Mouse (Mus musculus) hindbrain, embryonic 11.5 days (tissue): Measurements from ENCODE around the gene Dnajc6. TPM values are rescaled to one million over a fixed set of nuclear protein-coding genes. Genes with fewer than 3 reads are reported as not detected.

Experiments used
- ATAC-seq: fragments of 200-750 bp; cut with Nextera tagmentation; 2 replicates; pipeline ENCODE4 v1.8.0; 2017; ENCODE audit warnings: mild to moderate bottlenecking, moderate TSS enrichment, moderate library complexity; ENCODE audit not compliant: low FRiP score
- DNase-seq: peaks from one replicate; pipeline ENCODE4 v3.0.0-alpha.2; 2015; ENCODE audit warnings: low spot score
- H3K27ac ChIP-seq: fragments of 300-500 bp; sonication (generic); 2 replicates; pipeline ENCODE4 v1.5.1; 2014; ENCODE audit warnings: mild to moderate bottlenecking, low read depth, low read length
- H3K27me3 ChIP-seq: fragments of 300-500 bp; sonication (generic); 2 replicates; pipeline ENCODE4 v1.6.1; 2014; ENCODE audit warnings: mild to moderate bottlenecking, low read length, moderate library complexity, mixed read lengths; ENCODE audit not compliant: control insufficient read depth, insufficient read depth
- H3K36me3 ChIP-seq: fragments of 300-500 bp; sonication (generic); 2 replicates; pipeline ENCODE4 v1.6.1; 2014; ENCODE audit warnings: mild to moderate bottlenecking, low read length, moderate library complexity, mixed read lengths; ENCODE audit not compliant: control insufficient read depth, insufficient read depth
- H3K4me1 ChIP-seq: fragments of 300-500 bp; sonication (generic); replicated peaks from 2 replicates; pipeline ENCODE4 v1.6.1; 2014; ENCODE audit warnings: low read length, mixed read lengths; ENCODE audit not compliant: control insufficient read depth, insufficient read depth
- H3K4me2 ChIP-seq: fragments of 300-500 bp; sonication (generic); replicated peaks from 2 replicates; pipeline ENCODE4 v1.6.1; 2014; ENCODE audit warnings: mild to moderate bottlenecking, low read depth, low read length
- H3K4me3 ChIP-seq: fragments of 300-500 bp; sonication (generic); 2 replicates; pipeline ENCODE4 v1.5.1; 2014; ENCODE audit warnings: low read depth, low read length
- H3K9ac ChIP-seq: fragments of 300-500 bp; sonication (generic); 2 replicates; pipeline ENCODE4 v1.6.1; 2014; ENCODE audit warnings: low read depth, low read length
- H3K9me3 ChIP-seq: fragments of 300-500 bp; sonication (generic); 2 replicates; pipeline ENCODE4 v1.6.1; 2016; ENCODE audit warnings: low read length; ENCODE audit not compliant: control insufficient read depth
- WGBS: fragments of 180-500 bp; shearing (Covaris S2); extraction: QIAGEN DNeasy Blood & Tissue Kit; methylation state at CpG from one replicate; pipeline ENCODE4 v1.1.7; 2014; 5-methylcytosine and 5-hydroxymethylcytosine counted together
- polyA plus RNA-seq: library from polyadenylated mRNA; unstranded; fragments of >200 nt; fragmentation: Nextera tagmentation; extraction: Ambion mirVana; gene quantifications from 2 replicates; pipeline ENCODE4 v1.2.1, GENCODE M21; 2014

Dnajc6 gene
- polyA plus RNA-seq, 1 experiment from 2014 or later: 6.0 TPM

- no peak for DNase-seq
- WGBS: 93% methylated on average over 4 of the region's 4 CpGs
- Histone ChIP-seq H3K9me3 (no peaks in the 10 kb centered on the region), H3K4me1 (no peaks in the 10 kb centered on the region), H3K36me3 (no peaks in the 10 kb centered on the region), H3K9ac (no peak overlapping the region), H3K27me3 (no peaks in the 10 kb centered on the region), H3K27ac (no peak overlapping the region), H3K4me2 (no peak overlapping the region), H3K4me3 (no peak overlapping the region)
- no peak for ATAC-seq
Measured at GRCm38 (mm10) chr4:101682620-101683019, 186.2 kb downstream of the Dnajc6 start.

DNA sequence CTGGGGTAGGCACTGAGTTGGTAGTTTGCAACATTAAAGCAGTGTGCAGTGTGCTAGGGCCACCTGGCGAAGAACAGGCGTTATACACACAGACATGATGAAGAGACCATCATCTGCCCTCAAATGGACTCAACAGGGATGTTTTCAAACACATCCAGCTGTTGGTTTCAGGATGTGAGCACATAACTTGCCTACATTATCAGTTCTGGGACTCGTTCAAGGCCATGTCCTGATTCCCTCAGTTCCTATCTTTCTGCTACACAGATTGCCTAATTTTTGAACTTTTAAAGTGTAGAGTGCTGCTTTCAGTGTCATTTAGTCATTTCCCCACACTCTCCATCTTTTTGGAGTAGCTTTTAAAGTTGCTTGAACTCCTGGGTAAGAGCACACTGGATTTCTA is 186.6 kb downstream of the Dnajc6 start:
- Histone ChIP-seq H3K36me3 (no peaks in the 10 kb centered on the region), H3K27me3 (no peaks in the 10 kb centered on the region), H3K4me3 (no peak overlapping the region), H3K27ac (no peak overlapping the region), H3K4me1 (no peaks in the 10 kb centered on the region), H3K9me3 (no peaks in the 10 kb centered on the region), H3K9ac (no peak overlapping the region), H3K4me2 (no peak overlapping the region)
- no peak for ATAC-seq
- DNase-seq: no peak
- WGBS: 83% methylated on average over 3 of the region's 3 CpGs

DNA sequence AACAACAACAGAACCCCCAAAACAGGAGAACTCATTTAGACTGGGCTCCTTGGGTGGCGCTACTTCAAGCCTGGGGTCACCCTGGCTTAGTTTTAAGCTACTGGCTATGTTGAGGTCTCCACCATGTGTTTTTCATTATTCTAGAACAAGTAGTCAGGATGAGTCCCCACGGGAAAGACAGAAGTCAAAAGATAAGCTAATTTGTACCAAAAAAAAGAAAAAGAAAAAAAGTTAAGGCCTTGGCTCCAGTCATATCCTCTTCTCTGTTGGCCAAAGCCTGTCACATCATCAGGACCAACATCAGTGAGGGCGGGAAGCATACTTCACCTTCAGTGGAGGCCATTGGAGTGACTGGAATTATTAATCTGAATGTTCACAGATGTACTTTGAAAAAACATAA is 188.4 kb downstream of the Dnajc6 start:
- no peak overlapping the region for H3K4me3 ChIP-seq
- DNase-seq (no peak), ATAC-seq (no peak)
- no peaks in the 10 kb centered on the region for H3K9me3 ChIP-seq
- H3K27me3 ChIP-seq: no peaks in the 10 kb centered on the region
- no peaks in the 10 kb centered on the region for H3K4me1 ChIP-seq
- H3K9ac ChIP-seq: no peak overlapping the region
- 81% methylated on average over 3 of the region's 3 CpGs for WGBS
- no peak overlapping the region for H3K4me2 ChIP-seq
- no peaks in the 10 kb centered on the region for H3K36me3 ChIP-seq
- no peak overlapping the region for H3K27ac ChIP-seq

DNA sequence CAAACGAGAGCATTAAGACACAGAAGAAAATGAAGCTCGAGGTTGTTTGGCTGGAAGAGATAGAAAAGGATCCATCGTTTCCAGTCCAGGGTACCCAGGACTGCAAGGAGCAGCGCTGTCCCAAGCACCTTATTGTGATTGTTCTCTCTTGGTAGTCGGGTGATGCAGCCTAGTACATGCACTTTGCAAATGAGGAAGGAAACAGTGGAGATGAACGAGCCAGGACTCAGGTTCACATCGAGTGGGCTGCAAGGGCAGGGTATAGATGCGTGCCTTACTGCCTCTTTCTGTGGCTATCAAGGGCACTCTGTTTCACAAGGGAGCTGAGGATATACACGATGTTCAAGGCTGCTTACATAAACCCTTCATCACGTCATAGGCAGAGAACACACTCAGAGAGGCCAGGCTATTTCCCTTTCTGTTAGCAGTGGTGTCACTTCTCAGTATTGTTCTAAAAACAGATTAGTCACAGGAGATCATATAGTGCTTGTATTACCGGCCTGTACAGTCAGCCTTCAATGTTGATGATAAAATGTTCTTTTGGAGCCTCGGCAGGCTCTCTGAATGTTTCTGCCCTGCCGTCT is 189.9 kb downstream of the Dnajc6 start:
- no peaks in the 10 kb centered on the region for H3K9me3 ChIP-seq

GRCm38 (mm10) chr4:101689241-101689640 is 192.8 kb downstream of the Dnajc6 start:
- no peak overlapping the region for H3K27ac ChIP-seq
- H3K4me2 ChIP-seq: no peak overlapping the region
- no peaks in the 10 kb centered on the region for H3K4me1 ChIP-seq
- no peaks in the 10 kb centered on the region for H3K36me3 ChIP-seq
- WGBS: 86% methylated on average over 4 of the region's 4 CpGs
- no peak overlapping the region for H3K9ac ChIP-seq
- ATAC-seq (no peak), DNase-seq (no peak)
- no peaks in the 10 kb centered on the region for H3K9me3 ChIP-seq
- no peak overlapping the region for H3K4me3 ChIP-seq
- H3K27me3 ChIP-seq: no peaks in the 10 kb centered on the region

More for the DNA sequence above, 189.9 kb downstream of the Dnajc6 start:
- ATAC-seq (no peak), DNase-seq (no peak)
- no peak overlapping the region for H3K27ac ChIP-seq
- WGBS: 86% methylated on average over 13 of the region's 13 CpGs
- no peaks in the 10 kb centered on the region for H3K27me3 ChIP-seq
- H3K4me1 ChIP-seq: no peaks in the 10 kb centered on the region
- H3K4me3 ChIP-seq: no peak overlapping the region
- no peak overlapping the region for H3K4me2 ChIP-seq
- no peaks in the 10 kb centered on the region for H3K36me3 ChIP-seq
- no peak overlapping the region for H3K9ac ChIP-seq

DNA sequence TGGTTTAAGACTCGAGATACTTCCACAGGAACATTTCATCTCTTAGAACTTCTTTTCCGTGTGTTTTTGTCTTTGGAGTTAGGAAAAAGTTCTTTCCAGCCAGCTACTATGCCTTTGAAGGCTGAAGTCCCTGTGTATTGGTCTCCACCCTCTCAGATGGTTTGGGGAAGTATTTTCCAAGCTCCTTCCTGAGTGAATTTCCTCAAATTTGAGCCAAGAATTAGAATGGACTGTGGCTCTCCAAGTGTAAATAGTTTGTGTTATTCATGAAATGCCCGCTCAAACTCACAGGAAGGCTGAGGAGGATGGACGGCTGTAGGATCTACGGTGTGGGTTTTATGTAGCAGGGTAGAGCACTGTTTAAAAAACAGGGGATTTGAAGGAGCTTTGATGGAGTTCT is 193.2 kb downstream of the Dnajc6 start:
- ATAC-seq (no peak), DNase-seq (no peak)
- Histone ChIP-seq H3K9me3 (no peaks in the 10 kb centered on the region), H3K36me3 (no peaks in the 10 kb centered on the region), H3K4me2 (no peak overlapping the region), H3K9ac (no peak overlapping the region), H3K27ac (no peak overlapping the region), H3K4me3 (no peak overlapping the region), H3K4me1 (no peaks in the 10 kb centered on the region), H3K27me3 (no peaks in the 10 kb centered on the region)
- WGBS: 78% methylated on average over 5 of the region's 5 CpGs

Other genes starting within 250 kb of the Dnajc6 start
- 62.9 and 68.0 TPM in 2 replicates for gene Jak1, start 231.4 kb upstream of the Dnajc6 start, polyA plus RNA-seq
- 7.0 and 10.4 TPM in 2 replicates for gene Ak4, start 77.4 kb upstream of the Dnajc6 start, polyA plus RNA-seq
- 78.1 and 83.3 TPM in 2 replicates for gene Leprot, start 151.1 kb downstream of the Dnajc6 start, polyA plus RNA-seq
- gene Lepr, start 220.8 kb downstream of the Dnajc6 start, polyA plus RNA-seq: 5.3 and 6.5 TPM in 2 replicates